Mouse (Mus musculus): ENCODE measurements around the gene Gramd1b. TPM values are rescaled to one million over a fixed set of nuclear protein-coding genes. Genes with fewer than 3 reads are reported as not detected.

Gramd1b gene
- polyA plus RNA-seq, 1 experiment from 2014 or later: 6.5 TPM

GRCm38 (mm10) chr9:40455336-40456185 lies 75.6 kb downstream of the Gramd1b start:
- whole genome bisulfite sequencing: under 1% methylated on average over 76 of the region's 77 CpGs
- H3K9ac ChIP-seq (ENCODE audit: low read length): peak overlapping the region; percentile 89
- peak overlapping the region; percentile 82 to 84 for H3K27ac ChIP-seq (replicated peaks in 1 of 2; ENCODE audit: control insufficient read depth in 1 of 2, insufficient read depth in 1 of 2, low read depth in 2 of 2, low read length in 2 of 2)
- ATAC-seq (ENCODE audit: insufficient number of reproducible peaks, insufficient read depth, low FRiP score, low read depth): 0 out of 2 replicates have a peak, but pooled peaks have one; percentile 18
- peaks cover 16 to 36% of the 10 kb centered on the region in 2 experiments for H3K4me1 ChIP-seq (ENCODE audit: control insufficient read depth in 2 of 2, insufficient read depth in 2 of 2, low read length in 2 of 2)
- H3K27me3 ChIP-seq (ENCODE audit: control insufficient read depth, insufficient read depth, low read length): peaks cover 10% of the 10 kb centered on the region; the same call in 1 of the 2 replicates
- peak overlapping the region; percentile 96 for H3K4me2 ChIP-seq (ENCODE audit: low read length)
- 0 out of 2 replicates have a peak, but pooled peaks cover 5% of the 10 kb centered on the region for H3K36me3 ChIP-seq (ENCODE audit: control insufficient read depth, insufficient read depth, low read length)
- H3K4me3 ChIP-seq (ENCODE audit: control insufficient read depth in 1 of 2, insufficient read depth in 1 of 2, low read depth in 1 of 2, low read length in 2 of 2): peak overlapping the region; percentile 55 to 82
- no peaks in the 10 kb centered on the region for H3K9me3 ChIP-seq (ENCODE audit: control insufficient read depth, low read length)

- no peaks in the 10 kb centered on the region for H3K9me3 ChIP-seq (ENCODE audit: control insufficient read depth, low read length)
- H3K4me2 ChIP-seq (ENCODE audit: low read length): peak overlapping the region; percentile 96
- WGBS: under 1% methylated on average over 8 of the region's 8 CpGs
- peak overlapping the region; percentile 55 to 82 for H3K4me3 ChIP-seq (ENCODE audit: control insufficient read depth in 1 of 2, insufficient read depth in 1 of 2, low read depth in 1 of 2, low read length in 2 of 2)
- 0 out of 2 replicates have a peak, but pooled peaks cover 5% of the 10 kb centered on the region for H3K36me3 ChIP-seq (ENCODE audit: control insufficient read depth, insufficient read depth, low read length)
- ATAC-seq (ENCODE audit: insufficient number of reproducible peaks, insufficient read depth, low FRiP score, low read depth): 0 out of 2 replicates have a peak, but pooled peaks have one; percentile 3
- peak overlapping the region; percentile 89 for H3K9ac ChIP-seq (ENCODE audit: low read length)
- H3K27me3 ChIP-seq (ENCODE audit: control insufficient read depth, insufficient read depth, low read length): peaks cover 10% of the 10 kb centered on the region; the same call in 1 of the 2 replicates
- H3K4me1 ChIP-seq (ENCODE audit: control insufficient read depth in 2 of 2, insufficient read depth in 2 of 2, low read length in 2 of 2): peaks cover 12 to 30% of the 10 kb centered on the region in 2 experiments
- H3K27ac ChIP-seq (replicated peaks in 1 of 2; ENCODE audit: control insufficient read depth in 1 of 2, insufficient read depth in 1 of 2, low read depth in 2 of 2, low read length in 2 of 2): peak overlapping the region; percentile 82 to 84; a peak in 3 of 4 replicates
Observed at GRCm38 (mm10) chr9:40455020-40455335, 76.2 kb downstream of the Gramd1b start.

- ATAC-seq (ENCODE audit: insufficient number of reproducible peaks, insufficient read depth, low FRiP score, low read depth): no peak
- Histone ChIP-seq H3K9ac (ENCODE audit: low read length) (peak overlapping the region; percentile 89; the same call in 1 of the 2 replicates), H3K9me3 (ENCODE audit: control insufficient read depth, low read length) (no peaks in the 10 kb centered on the region), H3K4me1 (ENCODE audit: control insufficient read depth in 2 of 2, insufficient read depth in 2 of 2, low read length in 2 of 2) (peaks cover 5 to 33% of the 10 kb centered on the region in 2 experiments), H3K27me3 (ENCODE audit: control insufficient read depth, insufficient read depth, low read length) (peaks cover 10% of the 10 kb centered on the region; the same call in 1 of the 2 replicates), H3K4me3 (ENCODE audit: control insufficient read depth in 1 of 2, insufficient read depth in 1 of 2, low read depth in 1 of 2, low read length in 2 of 2) (peak overlapping the region; percentile 3 to 82; a peak in 3 of 4 replicates), H3K4me2 (ENCODE audit: low read length) (peak overlapping the region; percentile 96), H3K36me3 (ENCODE audit: control insufficient read depth, insufficient read depth, low read length) (0 out of 2 replicates have a peak, but pooled peaks cover 5% of the 10 kb centered on the region), H3K27ac (replicated peaks in 1 of 2; ENCODE audit: control insufficient read depth in 1 of 2, insufficient read depth in 1 of 2, low read depth in 2 of 2, low read length in 2 of 2) (no peak overlapping the region)
- 85% methylated on average over 6 of the region's 6 CpGs for WGBS
Observed at GRCm38 (mm10) chr9:40453889-40454288, 77.3 kb downstream of the Gramd1b start.

GRCm38 (mm10) chr9:40452208-40452607 lies 79.0 kb downstream of the Gramd1b start:
- Histone ChIP-seq H3K4me3 (ENCODE audit: control insufficient read depth in 1 of 2, insufficient read depth in 1 of 2, low read depth in 1 of 2, low read length in 2 of 2) (0 out of 4 replicates have a peak overlapping the region, but pooled peaks of 1 of the 2 experiments have one; percentile 3), H3K27me3 (ENCODE audit: control insufficient read depth, insufficient read depth, low read length) (peaks cover 10% of the 10 kb centered on the region; the same call in 1 of the 2 replicates), H3K27ac (replicated peaks in 1 of 2; ENCODE audit: control insufficient read depth in 1 of 2, insufficient read depth in 1 of 2, low read depth in 2 of 2, low read length in 2 of 2) (no peak overlapping the region), H3K4me2 (ENCODE audit: low read length) (peak overlapping the region; percentile 96), H3K9ac (ENCODE audit: low read length) (no peak overlapping the region), H3K4me1 (ENCODE audit: control insufficient read depth in 2 of 2, insufficient read depth in 2 of 2, low read length in 2 of 2) (peaks cover 5 to 37% of the 10 kb centered on the region in 2 experiments), H3K36me3 (ENCODE audit: control insufficient read depth, insufficient read depth, low read length) (0 out of 2 replicates have a peak, but pooled peaks cover 5% of the 10 kb centered on the region), H3K9me3 (ENCODE audit: control insufficient read depth, low read length) (no peaks in the 10 kb centered on the region)
- no peak for ATAC-seq (ENCODE audit: insufficient number of reproducible peaks, insufficient read depth, low FRiP score, low read depth)
- 53% methylated on average over 5 of the region's 5 CpGs for WGBS

GRCm38 (mm10) chr9:40450776-40451175 lies 80.4 kb downstream of the Gramd1b start:
- no peak overlapping the region for H3K4me3 ChIP-seq (ENCODE audit: control insufficient read depth in 1 of 2, insufficient read depth in 1 of 2, low read depth in 1 of 2, low read length in 2 of 2)
- H3K4me1 ChIP-seq (ENCODE audit: control insufficient read depth in 2 of 2, insufficient read depth in 2 of 2, low read length in 2 of 2): peaks cover 0 to 29% of the 10 kb centered on the region in 2 experiments; a peak in 1 of 4 replicates
- H3K27me3 ChIP-seq (ENCODE audit: control insufficient read depth, insufficient read depth, low read length): peaks cover 10% of the 10 kb centered on the region; the same call in 1 of the 2 replicates
- no peak for ATAC-seq (ENCODE audit: insufficient number of reproducible peaks, insufficient read depth, low FRiP score, low read depth)
- H3K9ac ChIP-seq (ENCODE audit: low read length): no peak overlapping the region; the same call in 1 of the 2 replicates
- 68% methylated on average over 5 of the region's 5 CpGs for WGBS
- H3K27ac ChIP-seq (replicated peaks in 1 of 2; ENCODE audit: control insufficient read depth in 1 of 2, insufficient read depth in 1 of 2, low read depth in 2 of 2, low read length in 2 of 2): no peak overlapping the region
- H3K36me3 ChIP-seq (ENCODE audit: control insufficient read depth, insufficient read depth, low read length): 0 out of 2 replicates have a peak, but pooled peaks cover 7% of the 10 kb centered on the region
- no peaks in the 10 kb centered on the region for H3K9me3 ChIP-seq (ENCODE audit: control insufficient read depth, low read length)
- no peak overlapping the region for H3K4me2 ChIP-seq (ENCODE audit: low read length)

- H3K27me3 ChIP-seq (ENCODE audit: control insufficient read depth, insufficient read depth, low read length): peaks cover 10% of the 10 kb centered on the region; the same call in 1 of the 2 replicates
- ATAC-seq (ENCODE audit: insufficient number of reproducible peaks, insufficient read depth, low FRiP score, low read depth): no peak
- WGBS: 72% methylated on average over 7 of the region's 7 CpGs
- no peak overlapping the region for H3K9ac ChIP-seq (ENCODE audit: low read length)
- 0 out of 2 replicates have a peak, but pooled peaks cover 11% of the 10 kb centered on the region for H3K36me3 ChIP-seq (ENCODE audit: control insufficient read depth, insufficient read depth, low read length)
- H3K27ac ChIP-seq (replicated peaks in 1 of 2; ENCODE audit: control insufficient read depth in 1 of 2, insufficient read depth in 1 of 2, low read depth in 2 of 2, low read length in 2 of 2): no peak overlapping the region
- no peaks in the 10 kb centered on the region for H3K9me3 ChIP-seq (ENCODE audit: control insufficient read depth, low read length)
- H3K4me3 ChIP-seq (ENCODE audit: control insufficient read depth in 1 of 2, insufficient read depth in 1 of 2, low read depth in 1 of 2, low read length in 2 of 2): no peak overlapping the region
- peaks cover 0 to 29% of the 10 kb centered on the region in 2 experiments; a peak in 1 of 4 replicates for H3K4me1 ChIP-seq (ENCODE audit: control insufficient read depth in 2 of 2, insufficient read depth in 2 of 2, low read length in 2 of 2)
- no peak overlapping the region for H3K4me2 ChIP-seq (ENCODE audit: low read length)
Observed at GRCm38 (mm10) chr9:40450417-40450714, 80.8 kb downstream of the Gramd1b start.

GRCm38 (mm10) chr9:40449610-40450416 lies 81.4 kb downstream of the Gramd1b start:
- Histone ChIP-seq H3K4me2 (ENCODE audit: low read length) (no peak overlapping the region), H3K4me3 (ENCODE audit: control insufficient read depth in 1 of 2, insufficient read depth in 1 of 2, low read depth in 1 of 2, low read length in 2 of 2) (no peak overlapping the region), H3K27me3 (ENCODE audit: control insufficient read depth, insufficient read depth, low read length) (peaks cover 9% of the 10 kb centered on the region; the same call in 1 of the 2 replicates), H3K9ac (ENCODE audit: low read length) (no peak overlapping the region), H3K27ac (replicated peaks in 1 of 2; ENCODE audit: control insufficient read depth in 1 of 2, insufficient read depth in 1 of 2, low read depth in 2 of 2, low read length in 2 of 2) (no peak overlapping the region), H3K4me1 (ENCODE audit: control insufficient read depth in 2 of 2, insufficient read depth in 2 of 2, low read length in 2 of 2) (peaks cover 2 to 27% of the 10 kb centered on the region in 2 experiments; a peak in 2 of 4 replicates), H3K9me3 (ENCODE audit: control insufficient read depth, low read length) (no peaks in the 10 kb centered on the region), H3K36me3 (ENCODE audit: control insufficient read depth, insufficient read depth, low read length) (0 out of 2 replicates have a peak, but pooled peaks cover 11% of the 10 kb centered on the region)
- ATAC-seq (ENCODE audit: insufficient number of reproducible peaks, insufficient read depth, low FRiP score, low read depth): no peak
- 76% methylated on average over 10 of the region's 10 CpGs for WGBS

Measured in heart, embryonic 14.5 days (tissue).